Mouse (Mus musculus) 416B (cell line): ENCODE data around the gene Park7.
A peak's percentile ranks its signal among the peaks of the same experiment; 100 is the strongest.
"Not testable (repeated sequence)": the region's sequence is repeated elsewhere in the genome, so short reads cannot be mapped to it uniquely, and the experiment has no call there.

Experiments
- DNase-seq: peaks from one replicate; pipeline ENCODE4 v3.0.0; 2011; ENCODE audit warnings: low read depth

Gene Park7

DNA sequence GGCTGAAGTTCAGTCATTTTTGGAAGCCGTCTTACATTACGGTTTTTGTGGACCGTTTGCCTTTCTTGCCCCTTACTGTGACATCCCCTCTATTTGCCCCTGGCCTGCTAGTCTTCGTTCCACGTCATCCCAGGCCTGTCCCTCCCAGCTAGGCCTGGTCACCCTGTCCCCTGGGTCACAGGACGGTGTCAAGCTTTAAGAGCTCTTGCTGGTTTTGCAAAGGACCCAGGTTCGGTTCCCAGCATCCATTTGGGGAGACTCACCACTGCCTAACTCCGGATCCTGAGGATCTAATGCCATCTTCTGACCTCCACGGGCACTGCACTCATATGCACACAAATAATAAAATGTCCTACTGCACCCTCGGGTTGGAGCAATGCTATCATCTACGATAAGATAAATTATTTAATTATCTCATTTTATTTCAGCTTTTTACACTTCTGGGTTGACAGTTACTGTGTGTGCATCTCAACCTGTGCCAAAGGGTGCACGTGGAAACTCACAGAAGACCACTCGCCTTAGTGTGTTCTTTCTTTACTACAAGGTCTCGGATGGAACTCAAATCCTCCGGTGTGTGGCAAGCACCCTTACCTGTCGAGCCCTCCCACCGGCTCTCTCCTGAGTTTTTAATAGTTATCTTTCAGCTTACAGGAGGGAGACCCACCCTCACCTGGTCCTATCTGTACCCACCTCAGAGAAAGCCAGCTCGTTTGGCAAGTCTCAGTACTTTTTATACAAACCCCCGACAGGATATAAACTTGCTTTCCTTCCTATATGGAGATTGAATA lies 3.9 kb downstream of the Park7 start:
- no peak for DNase-seq

DNA sequence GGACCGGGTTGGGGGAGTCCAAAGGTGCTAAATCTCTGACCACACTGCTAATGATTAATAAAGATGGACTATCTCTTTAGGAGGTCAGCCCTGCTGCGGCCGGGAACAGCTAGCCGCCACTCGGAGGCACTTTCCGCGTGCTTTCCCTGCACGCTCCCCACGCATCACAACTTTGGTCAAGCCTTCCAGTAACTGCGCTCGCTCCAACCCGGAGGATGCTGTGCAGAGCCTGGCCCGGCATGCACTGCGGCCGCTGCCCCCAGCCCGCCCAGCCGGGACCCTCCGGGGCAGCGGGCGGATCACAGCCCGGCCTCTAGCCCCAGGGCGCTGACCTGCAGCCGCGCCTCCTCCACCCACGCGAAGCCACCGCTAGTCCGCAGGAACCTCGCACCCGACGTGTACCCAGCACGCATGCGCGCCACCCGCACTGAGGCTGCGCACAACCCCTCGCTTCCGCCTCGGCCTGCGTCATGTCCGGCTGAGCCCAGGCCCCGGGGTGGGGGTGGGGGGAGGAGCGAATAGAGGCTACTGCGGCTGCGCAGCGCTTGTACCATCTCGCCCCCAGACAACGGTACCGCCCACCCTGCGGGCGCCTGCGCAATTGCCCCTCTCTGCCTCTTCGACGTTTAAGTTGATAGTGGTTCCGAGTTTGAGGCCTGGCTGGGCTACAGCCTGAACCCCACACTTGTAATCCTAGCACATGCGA lies 4.6 kb downstream of the Park7 start:
- DNase-seq, result peak; percentile 98

DNA sequence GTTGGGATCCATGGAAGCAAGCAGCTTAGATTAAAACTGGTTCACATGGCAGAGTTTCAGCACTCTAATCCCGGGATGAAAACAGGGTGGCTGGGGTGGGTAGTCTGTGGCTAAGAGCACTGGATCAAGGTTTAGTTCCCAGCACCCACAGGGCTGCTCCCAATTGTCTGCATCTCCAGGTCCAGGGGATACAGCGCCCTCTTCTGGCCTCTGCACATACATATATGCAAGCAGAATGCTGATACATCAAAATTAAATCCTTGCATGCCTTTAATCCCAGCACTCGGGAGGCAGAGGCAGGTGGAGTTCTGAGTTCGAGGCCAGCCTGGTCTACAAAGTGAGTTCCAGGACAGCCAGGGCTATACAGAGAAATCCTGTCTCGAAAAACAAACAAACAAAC lies 5.7 kb downstream of the Park7 start:
- peak; percentile 75 for DNase-seq

DNA sequence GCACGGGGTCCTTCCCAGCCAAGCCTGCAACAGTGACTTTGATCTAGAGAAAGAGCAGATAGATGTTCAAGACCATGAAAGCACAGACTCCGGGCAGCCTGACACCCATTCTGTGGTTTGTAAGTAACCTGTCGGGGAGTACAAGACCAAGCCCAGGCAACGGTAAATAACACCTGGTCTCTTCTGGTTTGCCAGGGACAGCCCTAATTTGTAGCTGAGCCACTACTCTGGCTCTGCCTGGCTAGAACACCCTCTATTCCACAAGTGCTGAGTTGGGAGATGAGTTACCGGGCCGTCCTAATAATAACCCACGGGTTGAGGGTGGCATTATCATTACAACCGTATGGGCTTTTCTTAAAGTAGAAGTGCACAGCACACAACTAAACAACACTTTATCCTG lies 7.1 kb downstream of the Park7 start:
- no peak for DNase-seq

DNA sequence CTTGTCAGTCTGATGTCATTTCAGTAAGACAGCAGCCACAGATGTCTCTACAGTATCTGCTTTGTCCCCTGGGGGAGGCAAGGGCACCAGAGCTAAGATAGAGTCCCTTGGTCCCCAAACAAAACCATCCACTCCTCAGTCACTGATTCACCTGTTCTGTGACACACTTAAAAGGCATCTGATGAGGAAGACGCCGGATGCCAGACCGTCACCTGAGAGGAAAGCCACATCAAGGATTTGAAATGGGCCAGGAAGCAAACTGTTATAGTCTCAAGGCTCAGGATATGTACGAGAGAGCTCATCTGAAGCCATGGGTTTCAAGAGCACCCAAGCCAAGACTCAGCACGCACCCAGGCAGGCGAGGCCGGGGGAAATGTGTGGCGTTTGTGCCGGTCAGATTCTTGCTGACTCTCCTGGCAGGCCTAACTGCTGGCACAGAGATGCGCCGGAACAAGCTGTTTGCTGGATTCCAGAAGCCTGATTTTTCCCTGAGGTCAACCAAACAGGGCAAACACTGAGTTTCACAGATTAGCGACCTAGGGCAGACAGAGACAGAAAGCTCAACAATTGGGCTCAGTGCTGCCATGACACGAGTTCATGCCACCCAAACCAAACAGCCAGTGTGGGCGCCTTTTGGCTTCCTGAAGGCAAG lies 11.0 kb downstream of the Park7 start:
- no peak for DNase-seq

DNA sequence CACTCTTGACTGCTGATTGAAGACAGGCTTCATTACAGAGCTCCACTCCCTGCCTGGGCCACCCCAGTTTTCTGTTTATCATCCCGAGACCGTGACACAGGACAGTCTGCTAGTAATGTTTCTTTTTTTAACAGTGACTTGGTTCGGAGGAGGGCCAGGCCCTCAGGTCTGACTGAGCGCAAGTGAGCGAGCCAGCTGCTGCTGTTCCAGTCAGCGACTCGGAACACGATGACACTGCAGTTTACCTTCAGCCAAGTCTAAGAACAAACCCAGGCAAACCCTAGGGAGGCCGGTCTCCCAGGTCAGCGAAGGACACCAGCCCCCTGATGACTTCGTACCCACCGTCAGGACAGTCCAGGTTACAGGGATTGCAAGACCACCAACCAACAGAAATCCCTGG lies 12.2 kb downstream of the Park7 start:
- no peak for DNase-seq

DNA sequence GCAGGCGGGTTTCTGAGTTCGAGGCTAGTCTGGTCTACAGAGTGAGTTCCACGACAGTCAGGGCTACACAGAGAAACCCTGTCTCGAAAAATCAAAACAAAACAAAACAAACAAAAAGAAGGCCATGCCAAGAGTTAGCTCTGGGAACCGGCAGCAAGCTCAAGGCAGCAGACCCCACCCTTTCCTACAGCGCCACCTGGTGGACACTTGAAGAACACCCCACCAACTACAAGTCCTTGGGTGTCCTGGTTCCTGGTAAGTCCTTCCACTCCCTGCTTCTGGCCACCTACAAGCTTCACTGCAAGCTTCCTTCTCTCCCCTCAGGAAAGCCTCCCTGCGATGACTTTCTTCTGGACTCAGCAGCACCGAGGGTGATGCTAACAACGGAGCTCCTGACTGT lies 12.6 kb downstream of the Park7 start:
- peak; percentile 82 for DNase-seq

DNA sequence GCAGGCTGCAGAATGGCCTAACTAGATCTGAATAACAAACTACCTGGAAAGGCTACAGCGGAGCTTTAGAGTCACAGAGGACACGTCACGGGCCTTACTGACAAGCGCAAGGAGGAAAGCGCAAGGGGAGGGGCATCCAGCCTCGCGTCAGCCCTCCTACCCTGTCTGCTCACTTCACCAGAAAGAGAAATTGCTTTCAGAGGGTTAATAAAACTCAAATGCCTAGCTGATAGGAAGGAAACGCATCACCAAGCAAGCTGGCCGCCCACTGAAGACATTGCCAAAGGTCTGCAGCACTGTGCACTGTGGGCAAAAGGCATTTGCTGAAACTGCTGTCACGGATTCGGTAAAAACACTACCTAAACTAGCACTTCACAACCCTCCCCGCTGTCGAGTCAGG lies 13.8 kb downstream of the Park7 start:
- no peak for DNase-seq

DNA sequence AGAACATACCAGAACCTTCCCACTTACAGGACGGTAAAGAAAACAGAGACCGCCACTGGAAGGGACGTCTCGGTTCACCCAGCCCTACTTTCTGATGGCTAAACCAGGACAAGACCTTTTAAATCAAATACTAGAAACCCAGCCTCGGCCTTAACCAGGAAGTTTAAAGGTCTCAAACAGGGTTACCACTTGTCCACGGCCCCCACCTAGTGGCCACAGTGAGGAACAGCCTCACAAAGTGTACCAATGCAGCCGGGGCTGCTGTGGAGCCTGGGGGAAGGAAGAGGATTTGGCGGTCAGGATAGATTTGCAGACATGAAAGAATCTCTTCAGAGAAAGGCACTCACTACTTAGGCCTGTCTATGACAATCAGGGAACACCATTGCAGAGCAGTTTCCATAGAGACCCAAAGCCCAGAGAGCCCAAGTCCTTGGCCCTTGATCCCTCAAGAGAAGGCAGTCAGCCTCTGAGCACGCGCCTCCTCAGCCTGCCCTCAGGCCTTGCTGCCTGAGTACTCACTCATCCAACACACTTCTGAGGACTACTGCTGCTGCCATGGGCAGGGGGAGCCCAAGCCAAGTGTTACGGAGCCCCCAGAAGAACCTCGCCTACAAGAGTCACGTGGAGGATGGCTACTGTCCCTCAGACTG lies 15.4 kb downstream of the Park7 start:
- DNase-seq, result peak; percentile 80

DNA sequence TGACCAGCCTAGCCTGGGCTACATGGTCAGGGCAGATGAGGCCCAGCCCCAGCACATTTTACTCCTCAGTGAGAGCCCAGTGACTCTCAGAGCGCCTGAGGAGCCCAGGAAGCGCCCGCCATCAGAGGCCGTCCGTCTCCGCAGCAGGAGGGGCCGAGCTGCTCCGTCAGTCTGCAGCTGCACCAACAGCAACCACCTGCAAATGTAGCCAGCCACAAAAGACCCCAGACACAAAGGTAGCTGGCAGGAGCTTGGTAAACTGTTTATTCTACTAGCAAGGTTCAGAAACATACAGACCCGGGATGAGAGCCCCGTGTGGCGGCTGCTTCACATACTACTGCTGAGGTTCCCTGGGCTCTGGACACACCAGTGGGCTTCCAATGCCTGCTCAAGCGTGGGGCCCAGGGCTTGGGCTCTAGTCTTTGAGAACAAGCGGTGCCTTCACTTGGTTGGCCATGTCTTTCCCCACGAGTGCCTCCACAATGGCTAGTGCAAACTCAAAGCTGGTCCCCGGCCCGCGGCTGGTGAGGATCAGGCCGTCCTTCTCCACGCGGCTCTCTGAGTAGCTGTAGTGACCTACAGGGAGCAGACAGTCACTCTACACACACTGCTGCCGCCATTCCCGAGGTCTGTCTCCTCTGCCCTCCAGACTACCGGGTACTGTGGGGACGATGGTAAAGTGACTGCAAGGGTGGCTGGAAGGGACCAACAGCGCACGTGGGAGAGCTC lies 17.2 kb downstream of the Park7 start:
- no peak for DNase-seq

DNA sequence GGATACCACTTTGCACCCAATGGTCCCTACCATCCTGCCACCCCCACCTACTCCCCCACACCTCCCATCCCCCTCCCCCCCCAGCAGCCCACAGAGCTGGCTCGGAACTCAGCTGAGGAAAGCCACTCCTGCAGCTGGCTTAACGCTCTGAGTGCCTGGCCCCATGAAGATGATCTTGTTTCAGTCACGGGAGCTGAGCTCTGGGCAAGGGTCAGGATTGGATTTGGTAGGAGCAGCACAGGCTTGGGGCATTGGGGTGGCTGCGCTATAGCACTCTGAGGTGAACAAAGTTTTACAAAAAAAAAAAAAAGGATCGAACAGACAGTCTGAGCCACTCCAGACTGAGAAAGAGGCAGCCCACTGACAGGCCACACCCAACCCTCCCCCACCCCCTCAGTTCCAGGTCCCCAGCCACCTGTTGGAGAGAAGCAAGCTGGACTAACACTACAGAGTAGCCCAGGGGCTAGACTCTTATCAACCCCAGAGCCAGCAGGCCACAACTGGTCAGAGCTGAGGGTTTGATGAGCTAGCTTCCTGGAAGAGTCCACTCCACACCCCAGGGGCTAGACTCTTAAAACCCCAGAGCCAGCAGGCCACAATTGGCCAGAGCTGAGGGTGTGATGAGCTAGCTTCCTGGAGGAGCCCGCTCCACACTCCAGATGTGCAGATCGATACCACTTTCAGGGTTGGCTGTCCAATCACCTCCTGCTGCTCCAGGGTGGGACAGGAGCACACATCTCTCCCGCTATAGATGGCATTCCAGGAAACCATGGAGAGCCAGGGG lies 19.3 kb downstream of the Park7 start:
- DNase-seq, result peak; percentile 64

DNA sequence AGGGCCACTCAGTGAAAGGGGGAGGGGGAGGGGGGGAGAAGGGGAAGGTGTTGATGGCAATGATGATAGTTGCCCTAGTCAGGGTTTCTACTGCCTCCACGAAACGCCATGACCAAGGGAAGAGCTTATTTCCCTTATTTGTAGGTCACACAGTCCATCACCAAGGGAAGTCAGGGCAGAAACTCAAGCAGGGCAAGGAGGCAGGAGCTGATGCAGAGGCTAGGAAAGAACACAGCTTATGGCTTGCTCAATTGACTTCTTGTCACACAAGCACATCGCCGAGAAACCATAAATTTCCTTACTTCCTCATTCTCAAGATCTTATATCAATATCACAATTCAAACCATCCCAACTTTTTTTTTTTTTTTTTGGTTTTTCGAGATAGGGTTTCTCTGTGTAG lies 22.9 kb downstream of the Park7 start:
- peak; percentile 43 for DNase-seq

DNA sequence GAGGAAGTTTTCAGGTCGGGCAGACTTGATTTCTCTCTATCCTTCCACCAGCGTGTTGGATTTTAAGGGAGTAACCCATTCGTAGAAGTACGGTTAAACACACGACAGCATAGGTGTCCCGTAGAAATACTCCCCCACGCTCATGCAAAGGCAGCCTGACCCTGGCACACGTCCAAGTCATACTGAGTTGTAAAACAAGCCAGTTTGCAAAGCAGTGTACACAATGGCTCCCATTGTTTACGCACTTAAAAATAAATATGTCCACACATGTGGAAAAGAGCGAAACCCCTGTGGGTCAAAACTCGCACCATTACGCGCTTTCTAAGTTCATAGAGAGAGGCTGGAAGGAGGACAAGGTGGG lies 24.3 kb downstream of the Park7 start:
- no peak for DNase-seq

DNA sequence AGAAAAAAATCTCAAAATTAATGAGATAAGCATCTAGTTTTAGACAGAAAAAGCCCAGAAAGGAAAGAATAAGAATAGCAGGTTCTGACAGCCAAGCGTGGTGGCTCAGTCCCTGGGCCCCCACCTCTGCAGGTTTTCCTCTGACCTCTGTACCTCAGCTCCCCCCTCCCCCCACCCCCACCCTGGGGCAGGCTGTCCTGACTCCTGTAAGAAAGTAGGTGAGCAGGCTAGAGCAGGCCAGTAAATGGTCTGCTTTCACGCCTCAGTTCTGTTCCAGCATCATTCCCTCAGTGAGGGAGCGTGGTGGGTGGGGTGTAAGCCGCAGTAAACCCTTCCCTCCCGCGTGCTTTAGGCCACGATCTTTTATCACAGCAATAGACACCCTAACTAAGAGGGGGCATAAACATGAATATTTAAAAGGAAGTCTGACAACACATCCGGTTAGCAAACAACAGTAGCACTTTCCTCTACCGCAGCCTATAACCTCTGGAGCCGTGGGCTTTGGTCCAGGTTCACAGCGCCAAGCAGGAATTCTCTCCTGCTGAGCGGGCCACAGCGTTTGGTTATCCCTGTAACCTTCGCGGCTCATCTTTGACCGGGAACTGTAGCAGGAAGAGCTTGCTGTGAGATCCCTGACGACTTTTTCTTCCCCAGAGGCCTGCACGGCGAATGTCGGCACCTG lies 24.8 kb downstream of the Park7 start:
- no peak for DNase-seq

DNA sequence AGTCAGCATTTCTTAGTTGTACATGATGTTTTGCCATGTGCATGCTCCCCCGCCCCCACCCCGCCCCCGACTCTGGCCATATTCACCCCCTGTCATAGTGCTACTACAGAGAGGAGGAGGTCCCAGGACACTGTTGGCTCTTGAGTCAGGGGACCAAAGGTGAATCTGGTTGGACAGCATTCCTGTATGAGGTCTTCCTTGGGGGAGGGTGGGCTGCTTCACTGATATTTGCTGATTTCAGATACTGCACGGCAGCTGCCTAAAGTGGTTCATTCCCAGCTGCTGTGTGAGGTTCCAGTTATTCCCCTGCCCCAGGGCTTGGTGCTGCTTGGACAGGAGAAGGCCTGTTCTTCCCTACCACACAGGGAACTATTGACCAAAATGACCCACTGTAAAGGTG lies 25.7 kb downstream of the Park7 start:
- no peak for DNase-seq

DNA sequence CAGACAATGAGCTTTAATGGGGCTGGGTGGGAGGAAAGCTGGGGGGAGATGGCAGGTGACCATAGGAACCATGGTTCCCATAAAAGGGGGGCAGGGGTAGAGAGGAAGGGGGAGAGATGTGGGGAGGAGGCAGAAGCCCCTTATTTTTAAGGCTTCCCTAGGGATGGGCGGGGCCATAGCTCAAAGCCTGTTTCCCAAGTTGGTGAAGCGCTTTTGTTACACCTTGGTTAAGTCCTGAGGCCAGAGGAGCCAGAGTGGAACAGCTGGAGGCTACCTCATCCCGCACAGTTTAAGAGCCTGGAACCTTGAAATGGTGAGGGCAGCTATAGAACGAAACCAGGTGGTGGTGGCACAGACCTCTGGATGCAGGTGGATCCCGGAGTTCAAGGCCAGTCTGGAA lies 26.3 kb downstream of the Park7 start:
- no peak for DNase-seq

DNA sequence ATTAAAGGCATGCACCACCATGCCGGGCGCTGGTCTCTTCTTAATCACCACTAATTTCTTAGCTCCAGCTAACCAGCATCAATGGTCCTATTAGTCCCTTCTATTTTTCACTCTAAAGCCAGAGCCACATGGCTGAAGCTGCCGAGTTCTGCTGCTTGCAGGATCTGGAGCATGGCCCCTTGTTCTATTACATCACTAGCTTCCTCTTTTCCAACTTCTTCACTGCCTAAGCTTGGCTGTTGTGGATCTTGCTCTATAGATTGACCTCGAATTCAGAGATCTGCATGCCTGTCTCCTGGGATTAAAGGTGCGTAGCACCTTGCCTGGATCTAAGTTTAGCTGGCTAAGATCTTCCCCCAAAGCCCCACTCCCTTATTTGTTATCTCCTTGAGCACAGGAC lies 31.6 kb downstream of the Park7 start:
- no peak for DNase-seq

DNA sequence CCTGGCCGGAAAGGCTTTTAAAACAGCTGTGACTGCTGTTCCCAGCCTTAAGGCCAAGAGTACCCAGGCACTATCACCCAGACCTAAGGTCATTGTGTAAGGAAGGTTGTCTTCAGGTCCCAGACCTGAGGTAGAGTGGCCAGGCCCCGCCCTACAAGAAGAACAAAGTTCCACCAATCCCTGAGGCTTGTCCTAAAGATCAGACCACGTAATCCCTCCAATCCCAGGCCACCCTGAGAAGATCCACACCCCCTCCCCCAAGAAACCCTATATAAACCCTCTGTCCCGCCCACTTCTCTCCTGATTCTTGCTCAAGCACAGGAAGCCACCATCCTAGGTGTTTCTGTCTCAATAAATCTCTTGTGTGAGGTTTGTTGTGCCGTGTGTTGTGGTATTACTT lies 33.9 kb downstream of the Park7 start:
- no peak for DNase-seq

DNA sequence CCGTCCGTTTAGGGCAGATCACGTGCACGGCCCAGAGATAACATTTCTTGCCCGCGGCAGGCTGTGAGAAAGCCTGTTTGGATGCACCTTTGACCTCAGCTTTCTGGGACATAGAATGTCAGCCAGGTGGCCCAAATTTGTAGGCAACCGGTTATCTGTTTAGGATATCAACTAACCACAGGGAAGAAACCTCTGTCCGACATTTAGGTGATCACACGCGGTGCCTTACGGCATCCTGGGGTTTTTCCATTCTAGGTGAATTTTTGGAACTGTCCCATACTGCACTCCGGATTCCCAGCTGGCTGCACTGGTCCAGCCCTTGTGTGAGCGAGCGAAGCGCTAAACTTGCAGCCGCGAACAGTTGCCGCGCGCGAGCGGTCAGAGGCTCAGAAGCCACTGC lies 34.6 kb downstream of the Park7 start:
- DNase-seq, result no peak

DNA sequence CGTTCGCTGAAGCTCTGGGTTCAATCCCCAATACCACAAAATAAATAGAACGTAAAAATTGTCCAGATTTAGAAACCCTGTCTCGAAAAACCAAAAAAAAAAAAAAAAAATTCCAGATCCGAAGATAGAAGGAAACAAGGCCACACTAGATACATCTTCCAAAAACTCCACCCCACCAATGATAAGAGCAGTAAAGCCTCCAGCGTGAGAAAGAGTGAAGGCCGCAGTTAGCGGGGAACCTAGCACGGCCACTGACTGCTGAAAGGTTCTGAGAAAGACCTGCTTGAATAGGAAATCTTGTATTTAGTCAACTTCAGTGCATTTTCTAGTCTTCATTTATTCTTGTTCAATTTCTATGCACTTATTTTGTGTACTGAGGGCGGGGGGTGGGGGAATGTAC lies 38.8 kb downstream of the Park7 start:
- DNase-seq, result no peak

DNA sequence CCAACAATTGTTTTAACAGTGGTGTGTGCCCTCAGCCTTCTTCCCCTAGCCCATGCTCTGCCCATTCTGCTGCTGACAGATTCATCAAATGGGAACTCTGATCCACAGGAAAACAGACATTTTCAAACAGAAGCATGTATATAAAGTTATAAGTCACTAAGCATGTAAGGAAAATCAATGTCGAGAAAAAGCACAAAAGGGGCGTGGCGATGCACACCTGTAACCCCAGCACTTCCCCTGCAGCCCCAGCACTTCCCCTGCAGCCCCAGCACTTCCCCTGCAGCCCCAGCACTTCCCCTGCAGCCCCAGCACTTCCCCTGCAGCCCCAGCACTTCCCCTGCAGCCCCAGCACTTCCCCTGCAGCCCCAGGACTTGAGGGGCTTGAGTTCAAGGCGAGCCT lies 39.8 kb downstream of the Park7 start:
- DNase-seq, result not testable (repeated sequence)
